ENCODE assay signal across 18 mouse cellular contexts in genomic region chr5:142596723-142597122, GRCm38 (mm10). TPM values are rescaled to one million over a fixed set of nuclear protein-coding genes. Genes with fewer than 3 reads are reported as not detected.
"Had no signal": no experiment of that assay in that cellular context is flagged by ENCODE, and none has a peak within 500 bp of the region (broad histone marks: within the 10 kb centered on the region; RNA-seq: fewer than 3 reads in every experiment).

No protein-coding gene starts in this region.

- DNase-seq: kidney, adult 11 months; kidney, adult 9 months; kidney, postnatal 36 days; lung, embryonic 14.5 days; lung, postnatal 10 days; lung, postnatal 4 days; midbrain, embryonic 14.5 days; retina, postnatal 1 day; right cerebral cortex, postnatal 4 days; spleen, adult 18-20 months; thymus, postnatal 36 days had no signal

- H3K36me3 ChIP-seq: limb, embryonic 15.5 days; liver, embryonic 15.5 days; midbrain, embryonic 10.5 days; neural tube, embryonic 12.5 days had no signal

- H3K4me3 ChIP-seq: limb, embryonic 15.5 days; liver, embryonic 15.5 days; midbrain, embryonic 10.5 days; myocyte; neural tube, embryonic 12.5 days had no signal

- H3K27me3 ChIP-seq: limb, embryonic 15.5 days; liver, embryonic 15.5 days; neural tube, embryonic 12.5 days had no signal

- H3K9me3 ChIP-seq: limb, embryonic 15.5 days; liver, embryonic 15.5 days; midbrain, embryonic 10.5 days; neural tube, embryonic 12.5 days had no signal

- H3K4me2 ChIP-seq: limb, embryonic 15.5 days; liver, embryonic 15.5 days; lung, embryonic 14.5 days; neural tube, embryonic 12.5 days had no signal

- H3K9ac ChIP-seq: limb, embryonic 15.5 days; liver, embryonic 15.5 days; lung, embryonic 14.5 days; neural tube, embryonic 12.5 days had no signal

- H3K4me1 ChIP-seq: limb, embryonic 15.5 days; liver, embryonic 15.5 days; neural tube, embryonic 12.5 days had no signal

- H3K27ac ChIP-seq: kidney, postnatal 0 days; limb, embryonic 15.5 days; liver, embryonic 15.5 days; midbrain, embryonic 10.5 days; neural tube, embryonic 12.5 days had no signal

RNA-seq across cellular contexts. Expression of gene Mmd2, which starts 11.9 kb away (rescaled TPM):
- total RNA-seq: megakaryocyte, adult 5-6 weeks had no signal
- polyA plus RNA-seq: myocyte had no signal

RNA-seq across cellular contexts. Expression of gene Radil, which starts 45.8 kb away (rescaled TPM):
- total RNA-seq: megakaryocyte, adult 5-6 weeks had no signal
